Mouse (Mus musculus) hindbrain, embryonic 10.5 days (tissue): Measurements from ENCODE around the gene Frmpd2. TPM values are rescaled to one million over a fixed set of nuclear protein-coding genes. Genes with fewer than 3 reads are reported as not detected.

Experiments used
- DNase-seq: peaks from one replicate; pipeline ENCODE4 v3.0.0-alpha.2; 2017; ENCODE audit warnings: low spot score
- H3K27ac ChIP-seq: fragments of 300-500 bp; sonication (generic); 2 replicates; pipeline ENCODE4 v1.5.1; 2016; ENCODE audit warnings: mild to moderate bottlenecking, moderate library complexity
- H3K27me3 ChIP-seq: fragments of 300-500 bp; sonication (generic); 2 replicates; pipeline ENCODE4 v1.6.1; 2016; ENCODE audit warnings: mild to moderate bottlenecking; ENCODE audit not compliant: poor library complexity, insufficient read depth, severe bottlenecking
- H3K36me3 ChIP-seq: fragments of 300-500 bp; sonication (generic); 2 replicates; pipeline ENCODE4 v1.6.1; 2016; ENCODE audit warnings: mild to moderate bottlenecking, moderate library complexity
- H3K4me1 ChIP-seq: fragments of 300-500 bp; sonication (generic); replicated peaks from 2 replicates; pipeline ENCODE4 v1.6.1; 2016; ENCODE audit warnings: mild to moderate bottlenecking
- H3K4me3 ChIP-seq: fragments of 300-500 bp; sonication (generic); 2 replicates; pipeline ENCODE4 v1.5.1; 2016; ENCODE audit warnings: mild to moderate bottlenecking, moderate library complexity
- H3K9me3 ChIP-seq: fragments of 300-500 bp; sonication (generic); 2 replicates; pipeline ENCODE4 v1.6.1; 2016; ENCODE audit warnings: mild to moderate bottlenecking, moderate library complexity
- WGBS: fragments of 180-500 bp; shearing (Covaris S2); methylation state at CpG from one replicate; pipeline ENCODE4 v1.1.7; 2016; 5-methylcytosine and 5-hydroxymethylcytosine counted together
- polyA plus RNA-seq: library from polyadenylated mRNA; unstranded; fragments of >200 nt; fragmentation: Nextera tagmentation; extraction: Ambion mirVana; gene quantifications from 2 replicates; pipeline ENCODE4 v1.2.1, GENCODE M21; 2016

Frmpd2 gene
- polyA plus RNA-seq, 1 experiment from 2014 or later: 0.26 TPM

DNA sequence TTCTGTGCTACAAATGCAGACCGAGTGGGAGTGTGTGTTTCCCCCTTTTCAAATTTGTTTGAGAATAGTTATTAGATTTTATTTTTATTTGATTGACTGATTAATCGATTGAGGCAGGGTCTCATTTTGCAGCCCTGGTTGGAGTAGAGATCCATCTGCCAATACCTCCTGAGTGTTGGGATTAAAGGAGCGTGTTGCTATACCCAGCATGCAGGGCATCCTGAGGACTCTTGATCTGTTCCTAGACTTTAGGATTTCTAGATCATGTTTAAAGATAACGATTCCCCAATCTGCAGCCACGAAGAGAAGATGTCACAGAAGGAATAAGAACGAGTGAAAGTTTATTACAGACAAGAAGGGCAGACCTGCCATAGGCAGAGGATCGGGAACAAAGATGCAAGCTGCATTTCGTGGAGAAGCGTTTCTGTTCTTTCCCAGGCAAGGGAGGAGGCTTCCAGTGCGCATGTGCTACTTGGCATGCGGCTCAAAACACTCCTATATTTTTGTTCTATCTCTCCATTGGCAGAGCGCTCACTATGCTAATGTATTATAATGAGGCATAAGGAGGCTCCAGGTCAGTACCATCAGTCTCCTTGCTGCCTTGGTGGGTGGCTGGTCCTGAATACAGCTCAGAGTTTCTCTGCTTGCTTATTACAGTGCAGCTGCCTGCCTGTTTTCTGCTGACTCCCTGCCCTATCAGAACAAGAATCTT lies 53.9 kb downstream of the Frmpd2 start:
- 68% methylated on average over 12 of the region's 12 CpGs for WGBS
- no peaks in the 10 kb centered on the region for H3K27me3 ChIP-seq
- DNase-seq: no peak

GRCm38 (mm10) chr14:33526621-33527020 lies 55.1 kb downstream of the Frmpd2 start:
- H3K4me1 ChIP-seq: no peaks in the 10 kb centered on the region
- H3K4me3 ChIP-seq: no peak overlapping the region
- H3K27me3 ChIP-seq: no peaks in the 10 kb centered on the region
- DNase-seq: no peak
- H3K36me3 ChIP-seq: no peaks in the 10 kb centered on the region
- no peaks in the 10 kb centered on the region for H3K9me3 ChIP-seq
- no peak overlapping the region for H3K27ac ChIP-seq
- WGBS: 67% methylated on average over 2 of the region's 2 CpGs

More for the DNA sequence above, 53.9 kb downstream of the Frmpd2 start:
- Histone ChIP-seq H3K4me3 (no peak overlapping the region), H3K27ac (no peak overlapping the region), H3K4me1 (no peaks in the 10 kb centered on the region), H3K9me3 (no peaks in the 10 kb centered on the region), H3K36me3 (no peaks in the 10 kb centered on the region)

DNA sequence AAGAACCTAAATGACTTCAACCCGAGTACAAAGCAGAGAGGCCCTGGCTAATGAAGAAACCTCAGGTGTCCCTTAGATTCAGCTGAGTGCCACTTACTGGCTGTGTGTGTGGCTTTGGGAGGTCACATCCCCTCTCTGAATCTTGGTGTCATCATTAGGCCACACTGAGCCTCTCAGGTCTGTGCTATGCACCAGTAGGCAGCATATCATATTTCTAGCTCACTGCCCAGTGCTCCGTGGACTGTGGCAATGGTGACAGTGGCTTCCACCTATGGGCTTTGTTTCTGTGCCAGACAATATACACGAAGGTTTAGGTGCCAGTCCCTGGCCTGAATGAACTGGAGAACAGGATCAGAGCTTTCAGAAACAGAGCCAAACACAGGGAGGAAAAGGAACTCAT lies 56.4 kb downstream of the Frmpd2 start:
- Histone ChIP-seq H3K9me3 (no peaks in the 10 kb centered on the region), H3K4me3 (no peak overlapping the region)
- WGBS: 72% methylated on average over 3 of the region's 3 CpGs

DNA sequence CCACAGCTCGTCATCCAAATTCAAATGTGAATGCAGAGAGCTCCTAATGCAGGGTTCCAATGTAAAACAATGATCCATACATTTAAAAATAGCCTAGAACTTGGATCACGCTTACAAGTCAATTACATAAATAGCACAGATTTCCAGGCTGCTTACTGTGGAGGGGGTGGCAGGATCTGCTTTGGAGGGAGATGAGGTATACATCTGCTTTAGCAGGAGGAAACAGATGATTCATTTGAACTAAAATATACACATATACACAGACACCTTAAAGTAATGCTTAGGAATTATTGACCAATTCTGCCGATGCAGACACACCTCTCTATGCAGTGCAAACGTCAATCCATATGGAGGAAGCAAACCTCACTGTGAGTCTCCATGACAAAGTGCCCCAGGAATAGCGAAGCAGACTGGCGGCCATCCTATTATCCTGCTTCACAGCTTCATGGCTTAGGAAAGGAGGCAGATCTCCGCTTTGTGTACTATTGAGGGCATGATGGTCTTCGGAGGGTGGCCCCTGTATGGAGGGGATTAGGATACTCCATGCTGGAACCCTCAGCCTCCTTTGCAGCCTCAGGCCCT lies 59.9 kb downstream of the Frmpd2 start:
- Histone ChIP-seq H3K4me1 (no peaks in the 10 kb centered on the region), H3K36me3 (no peaks in the 10 kb centered on the region), H3K9me3 (no peaks in the 10 kb centered on the region), H3K27me3 (no peaks in the 10 kb centered on the region), H3K27ac (no peak overlapping the region), H3K4me3 (no peak overlapping the region)
- DNase-seq: no peak
- WGBS: 83% methylated on average over 8 of the region's 8 CpGs

More for the DNA sequence above, 56.4 kb downstream of the Frmpd2 start:
- no peak for DNase-seq
- Histone ChIP-seq H3K27me3 (no peaks in the 10 kb centered on the region), H3K36me3 (no peaks in the 10 kb centered on the region), H3K27ac (no peak overlapping the region), H3K4me1 (no peaks in the 10 kb centered on the region)

- no peaks in the 10 kb centered on the region for H3K36me3 ChIP-seq
- H3K27me3 ChIP-seq: no peaks in the 10 kb centered on the region
- 0 out of 2 replicates have a peak, but pooled peaks cover under 1% of the 10 kb centered on the region for H3K9me3 ChIP-seq
- no peak overlapping the region for H3K27ac ChIP-seq
- no peak for DNase-seq
- no peaks in the 10 kb centered on the region for H3K4me1 ChIP-seq
- 87% methylated on average over 5 of the region's 5 CpGs for WGBS
- no peak overlapping the region for H3K4me3 ChIP-seq
Observed at GRCm38 (mm10) chr14:33532792-33533191, 61.3 kb downstream of the Frmpd2 start.

DNA sequence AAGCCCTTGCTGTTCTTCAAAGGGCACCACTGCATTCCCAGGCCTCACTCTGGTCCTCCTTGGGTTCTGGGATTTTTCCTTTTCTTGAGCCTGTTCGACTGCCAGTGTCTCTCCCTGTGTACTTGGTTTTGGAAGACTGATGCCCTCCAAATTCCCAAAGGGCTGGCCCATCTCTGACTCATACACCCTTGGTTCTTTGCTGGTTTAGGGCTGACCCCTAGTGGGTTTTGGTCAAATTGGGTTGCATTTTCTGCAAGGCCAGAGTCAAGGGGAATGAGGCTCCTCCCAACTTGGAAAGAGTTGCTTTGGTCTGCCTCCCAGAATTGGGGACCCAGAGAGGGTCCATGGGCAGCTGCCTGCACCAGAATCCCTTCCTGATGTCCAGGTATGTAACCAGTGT lies 62.0 kb downstream of the Frmpd2 start:
- no peaks in the 10 kb centered on the region for H3K27me3 ChIP-seq
- H3K27ac ChIP-seq: no peak overlapping the region
- 55% methylated on average over 1 of the region's 1 CpGs for WGBS
- H3K4me1 ChIP-seq: no peaks in the 10 kb centered on the region
- no peaks in the 10 kb centered on the region for H3K36me3 ChIP-seq
- 0 out of 2 replicates have a peak, but pooled peaks cover 3% of the 10 kb centered on the region for H3K9me3 ChIP-seq
- no peak overlapping the region for H3K4me3 ChIP-seq
- no peak for DNase-seq

GRCm38 (mm10) chr14:33535317-33535716 lies 63.8 kb downstream of the Frmpd2 start:
- 87% methylated on average over 6 of the region's 6 CpGs for WGBS

DNA sequence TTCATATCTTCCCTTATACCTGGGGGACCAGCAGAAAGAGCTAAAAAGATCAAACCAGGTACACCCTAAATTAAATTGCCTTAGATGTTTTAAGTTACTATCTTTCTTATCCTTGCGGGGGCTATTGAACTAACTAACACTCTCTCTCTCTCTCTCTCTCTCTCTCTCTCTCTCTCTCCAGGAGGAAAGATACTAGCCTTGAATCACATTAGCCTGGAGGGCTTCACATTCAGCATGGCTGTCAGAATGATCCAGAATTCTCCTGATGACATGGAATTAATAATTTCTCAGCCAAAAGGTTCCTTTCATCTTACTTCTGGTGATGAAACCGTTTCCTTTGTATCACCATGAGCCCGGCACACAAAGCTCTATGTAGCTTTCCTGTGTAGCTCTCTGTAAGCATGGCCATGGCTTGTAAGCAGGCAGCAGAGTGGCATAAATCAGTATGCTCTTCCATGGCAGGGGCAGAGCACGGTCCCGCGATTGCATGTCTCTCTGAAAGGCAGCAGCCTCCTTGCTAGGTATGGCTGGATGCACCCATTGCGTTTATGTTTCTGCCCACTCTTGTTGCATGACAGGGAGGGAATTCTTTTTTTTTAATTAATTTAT lies 68.2 kb downstream of the Frmpd2 start:
- Histone ChIP-seq H3K27ac (no peak overlapping the region), H3K4me1 (no peaks in the 10 kb centered on the region), H3K4me3 (no peak overlapping the region), H3K27me3 (no peaks in the 10 kb centered on the region), H3K36me3 (no peaks in the 10 kb centered on the region), H3K9me3 (0 out of 2 replicates have a peak, but pooled peaks cover 3% of the 10 kb centered on the region)
- WGBS: 88% methylated on average over 7 of the region's 7 CpGs
- no peak for DNase-seq

More at GRCm38 (mm10) chr14:33535317-33535716, 63.8 kb downstream of the Frmpd2 start:
- Histone ChIP-seq H3K4me1 (no peaks in the 10 kb centered on the region), H3K4me3 (no peak overlapping the region), H3K27ac (no peak overlapping the region), H3K9me3 (0 out of 2 replicates have a peak, but pooled peaks cover 3% of the 10 kb centered on the region), H3K27me3 (no peaks in the 10 kb centered on the region), H3K36me3 (no peaks in the 10 kb centered on the region)
- DNase-seq: no peak

DNA sequence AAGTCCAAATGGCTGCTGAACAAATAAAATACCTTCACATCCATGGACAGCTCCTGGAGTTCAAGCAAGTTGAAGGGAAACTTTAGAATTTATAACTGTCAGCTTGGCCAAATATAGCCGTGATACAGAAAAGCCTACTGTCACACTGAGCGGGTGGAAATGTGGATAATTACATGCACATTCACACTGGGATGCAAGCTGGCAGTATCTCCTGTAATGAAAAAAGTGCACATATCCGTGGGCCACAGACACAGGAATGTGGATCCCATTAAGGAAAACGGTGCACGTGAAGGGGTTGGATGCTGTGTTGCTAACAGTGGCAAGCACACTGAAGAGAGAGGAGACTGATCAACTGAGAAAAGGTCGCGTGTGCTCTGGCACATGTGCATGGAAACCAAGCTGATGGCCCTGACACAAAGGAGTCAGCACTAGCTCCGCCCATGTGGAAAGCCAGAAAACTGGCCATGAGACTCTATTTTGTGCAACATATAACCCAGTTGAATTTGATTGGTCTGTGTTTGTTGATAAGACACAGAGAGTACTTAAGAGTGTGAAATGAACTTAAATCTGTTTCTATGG lies 74.2 kb downstream of the Frmpd2 start:
- 91% methylated on average over 8 of the region's 8 CpGs for WGBS
- Histone ChIP-seq H3K4me1 (0 out of 2 replicates have a peak, but pooled peaks cover 7% of the 10 kb centered on the region), H3K27ac (no peak overlapping the region), H3K9me3 (no peaks in the 10 kb centered on the region), H3K27me3 (no peaks in the 10 kb centered on the region), H3K4me3 (no peak overlapping the region), H3K36me3 (no peaks in the 10 kb centered on the region)
- DNase-seq: no peak

- 0 out of 2 replicates have a peak, but pooled peaks cover 7% of the 10 kb centered on the region for H3K4me1 ChIP-seq
- no peaks in the 10 kb centered on the region for H3K36me3 ChIP-seq
- no peaks in the 10 kb centered on the region for H3K27me3 ChIP-seq
- H3K4me3 ChIP-seq: no peak overlapping the region
- no peaks in the 10 kb centered on the region for H3K9me3 ChIP-seq
- no peak for DNase-seq
- 80% methylated on average over 3 of the region's 3 CpGs for WGBS
- H3K27ac ChIP-seq: no peak overlapping the region
Observed at GRCm38 (mm10) chr14:33548650-33549049, 77.2 kb downstream of the Frmpd2 start.

GRCm38 (mm10) chr14:33549856-33550255 lies 78.4 kb downstream of the Frmpd2 start:
- H3K9me3 ChIP-seq: no peaks in the 10 kb centered on the region
- no peak overlapping the region; the same call in 1 of the 2 replicates for H3K27ac ChIP-seq
- 68% methylated on average over 6 of the region's 6 CpGs for WGBS
- peak; percentile 12 for DNase-seq
- 0 out of 2 replicates have a peak, but pooled peaks cover 7% of the 10 kb centered on the region for H3K4me1 ChIP-seq
- no peaks in the 10 kb centered on the region for H3K36me3 ChIP-seq
- no peaks in the 10 kb centered on the region for H3K27me3 ChIP-seq
- H3K4me3 ChIP-seq: no peak overlapping the region

GRCm38 (mm10) chr14:33570737-33571136 lies 99.2 kb downstream of the Frmpd2 start:
- Histone ChIP-seq H3K27ac (0 out of 2 replicates have a peak overlapping the region, but pooled peaks have one; percentile 5), H3K4me1 (peaks cover 21% of the 10 kb centered on the region), H3K27me3 (no peaks in the 10 kb centered on the region), H3K36me3 (no peaks in the 10 kb centered on the region), H3K9me3 (no peaks in the 10 kb centered on the region), H3K4me3 (no peak overlapping the region)
- no peak for DNase-seq
- 36% methylated on average over 6 of the region's 6 CpGs for WGBS

DNA sequence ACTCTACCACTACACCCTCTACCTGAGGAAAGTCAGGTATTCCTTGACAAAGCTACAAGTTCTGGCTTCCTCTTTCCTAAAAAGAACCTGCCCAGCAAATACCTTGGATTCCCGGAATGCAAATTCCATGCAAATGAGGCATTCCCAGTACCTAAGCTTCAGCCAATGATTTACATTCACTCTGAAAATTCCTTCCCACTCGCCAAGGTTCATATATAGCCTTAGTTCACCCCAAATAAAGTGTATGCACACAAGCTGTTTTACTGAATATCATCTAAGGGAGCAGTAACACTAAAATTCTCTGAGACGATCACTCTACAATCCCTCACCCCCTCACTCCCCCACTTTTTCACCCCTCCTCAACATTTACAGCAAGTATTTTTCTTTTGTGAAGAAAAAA lies 102.1 kb downstream of the Frmpd2 start:
- WGBS: 75% methylated on average over 3 of the region's 3 CpGs

More for the DNA sequence above, 102.1 kb downstream of the Frmpd2 start:
- no peak overlapping the region for H3K4me3 ChIP-seq
- H3K9me3 ChIP-seq: no peaks in the 10 kb centered on the region
- no peaks in the 10 kb centered on the region for H3K36me3 ChIP-seq
- no peaks in the 10 kb centered on the region for H3K27me3 ChIP-seq
- H3K27ac ChIP-seq: no peak overlapping the region
- no peak for DNase-seq
- peaks cover 19% of the 10 kb centered on the region for H3K4me1 ChIP-seq
